Mouse (Mus musculus) erythroblast, embryonic 14.5 days (primary cell): Measurements from ENCODE around the gene Klhl29.

Experiments
- GATA1 ChIP-seq: IDR thresholded peaks from 2 replicates; pipeline ENCODE4 v1.6.1; 2012; ENCODE audit warnings: low read length, inconsistent platforms, mixed read lengths
- TAL1 ChIP-seq: IDR thresholded peaks from 3 replicates; pipeline ENCODE4 v1.6.1; 2012; ENCODE audit warnings: low read length, inconsistent platforms, mixed read lengths

DNA sequence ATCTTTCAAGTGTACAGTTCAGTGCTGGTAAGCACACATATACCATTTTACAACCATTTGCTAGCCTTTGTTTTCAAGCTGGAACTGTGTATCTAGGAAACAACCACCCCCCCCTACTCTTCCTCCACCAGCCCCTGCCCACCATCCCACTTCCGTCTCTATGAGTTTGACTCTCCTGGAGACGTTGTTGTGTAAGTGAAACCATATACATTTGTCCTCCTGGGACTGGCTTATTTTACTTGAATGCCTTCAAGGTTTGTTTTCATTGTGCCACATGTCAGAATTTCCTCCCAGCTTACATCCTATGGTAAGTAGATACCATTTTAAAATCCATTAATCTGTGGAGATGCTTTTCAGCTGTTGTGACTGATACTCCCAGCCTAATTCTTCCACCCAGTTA is 267.7 kb downstream of the Klhl29 start:
- TF ChIP-seq GATA1 (no peak), TAL1 (no peak)
